Mouse (Mus musculus): ENCODE results near the gene Olfr1463.

Olfr1463 gene

GRCm38 (mm10) chr19:13231028-13231427 lies at the start of gene Olfr1463:
TSS of gene Olfr1463 (plus strand) at chr19:13231328.
- DNase-seq (ENCODE audit: low read depth), result no peak

GRCm38 (mm10) chr19:13185434-13185833 lies 45.7 kb upstream of the Olfr1463 start, which contains the start of gene Olfr1462:
TSS of gene Olfr1462 (plus strand) at chr19:13185734.
- no peak for DNase-seq (ENCODE audit: low read depth)

GRCm38 (mm10) chr19:13221666-13222065 lies 9.5 kb upstream of the Olfr1463 start:
- no peak for DNase-seq (ENCODE audit: low read depth)
